Mouse (Mus musculus): ENCODE measurements at regions not wholly inside any gene's neighbourhood (a gene's known extent, or its start where the extent isn't known, plus 50 kb on each side); places are given as distances from the start of the nearest gene placed in this dataset.
"Not testable (repeated sequence)": the region's sequence is repeated elsewhere in the genome, so short reads cannot be mapped to it uniquely, and the experiment has no call there.

DNA sequence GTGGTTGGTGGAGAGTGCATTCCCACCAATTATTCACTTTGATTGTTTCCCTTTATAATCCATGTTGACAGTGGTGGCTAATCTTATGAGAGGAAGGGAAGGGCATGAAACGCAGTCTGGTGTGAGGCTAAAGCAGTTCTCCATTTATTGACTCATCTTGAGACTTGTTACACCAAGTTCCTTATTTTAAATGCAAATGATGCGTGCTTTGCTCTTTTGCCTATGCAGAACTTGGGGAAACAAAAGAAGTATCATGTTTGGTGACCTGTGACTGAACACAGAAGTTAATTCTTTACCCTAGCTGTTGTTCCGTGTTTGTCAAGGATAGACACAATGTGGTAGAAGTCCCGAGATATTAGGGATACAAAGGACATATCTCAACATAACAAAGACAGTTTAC, 531.2 kb downstream of the Hace1 start:
- no peak for DNase-seq

DNA sequence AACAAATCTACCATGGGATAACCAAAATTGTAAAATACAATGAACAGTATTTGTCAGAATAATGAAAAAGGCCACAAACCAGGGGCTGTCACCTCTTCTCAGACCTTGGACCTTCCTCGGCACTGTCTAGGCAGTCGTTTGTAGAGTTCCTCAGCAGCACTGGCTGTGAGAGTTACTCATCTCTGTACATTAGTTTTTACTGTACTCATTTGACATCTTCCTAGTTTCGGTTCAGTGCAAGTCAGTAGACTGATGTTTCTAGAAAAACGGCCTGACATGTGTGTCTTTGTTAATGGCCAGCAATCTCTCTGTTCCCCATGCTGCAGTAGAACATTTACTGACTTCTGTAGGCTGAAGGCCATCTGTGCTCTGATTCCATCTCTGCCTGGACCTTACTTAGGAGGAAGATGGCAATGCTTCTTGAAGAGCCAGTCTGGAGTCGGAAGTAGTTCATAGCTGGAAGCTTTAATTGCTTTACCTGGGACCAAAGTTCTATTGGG, 537.1 kb downstream of the Hace1 start:
- no peak for DNase-seq

DNA sequence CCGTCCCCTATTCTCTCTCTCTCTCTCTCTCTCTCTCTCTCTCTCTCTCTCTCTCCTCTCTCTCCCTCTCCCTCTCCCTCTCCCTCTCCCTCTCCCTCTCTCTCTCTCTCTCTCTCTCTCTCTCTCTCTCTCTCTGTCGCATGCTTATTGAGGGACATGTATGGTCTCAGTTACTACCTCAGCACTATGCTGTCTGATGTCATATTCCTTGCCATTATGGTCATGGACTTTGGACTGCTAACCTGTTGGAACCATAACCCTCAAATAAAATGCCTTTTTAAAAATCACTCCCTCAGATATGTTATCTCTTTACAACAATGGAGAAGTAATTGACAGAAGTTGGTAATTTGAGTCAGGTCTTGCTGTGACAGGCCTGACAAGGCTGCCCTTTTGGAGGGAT, 544.8 kb downstream of the Hace1 start:
- not testable (repeated sequence) for DNase-seq

DNA sequence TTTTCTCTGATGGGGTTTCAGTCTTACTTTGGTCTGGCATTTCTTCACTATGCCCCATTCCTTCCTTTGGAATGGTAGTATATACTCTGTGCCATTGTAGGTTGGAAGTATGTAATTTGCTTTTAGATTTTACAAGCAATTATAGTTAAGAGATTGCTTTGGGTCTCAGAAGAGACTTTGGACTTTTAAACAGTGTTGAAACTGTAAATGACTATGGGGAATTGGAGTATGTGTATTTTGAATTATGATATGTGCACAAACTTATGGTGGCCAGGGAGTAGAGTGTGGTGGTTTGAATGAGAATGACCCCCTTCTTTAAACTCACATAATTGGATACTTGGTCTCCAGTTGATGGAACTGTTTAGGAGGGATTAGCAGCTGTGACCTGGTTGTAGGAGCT, 546.2 kb downstream of the Hace1 start:
- no peak for DNase-seq

DNA sequence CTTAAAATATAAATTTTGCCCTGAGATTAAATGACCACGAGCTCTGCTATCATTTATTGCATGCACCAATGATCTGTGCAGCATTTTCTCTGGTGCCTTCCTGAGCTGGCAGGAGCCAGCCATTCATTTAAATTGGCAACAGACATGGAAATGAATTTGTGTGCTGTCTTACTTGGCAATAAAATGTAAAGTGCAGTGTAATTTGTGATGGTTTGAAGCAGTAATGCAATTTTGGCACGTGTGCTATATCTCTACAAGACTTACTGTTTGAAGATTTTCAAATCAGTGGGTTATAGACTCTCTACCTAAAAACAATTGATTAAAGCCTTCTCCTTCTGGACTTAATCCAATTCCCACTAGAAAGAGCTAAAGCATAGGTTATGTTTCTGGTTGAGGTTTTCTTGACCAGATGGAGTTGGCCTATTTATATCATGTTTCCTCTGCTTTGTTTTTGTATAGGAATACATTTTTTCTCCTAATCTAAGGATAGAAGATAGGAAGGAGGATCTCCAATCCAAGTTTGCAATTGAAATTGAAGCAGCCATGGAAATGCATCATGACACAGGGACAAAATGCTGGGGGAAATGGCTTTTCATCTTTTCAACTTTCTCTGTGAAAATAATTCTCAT, 557.6 kb downstream of the Hace1 start:
- DNase-seq, result no peak

DNA sequence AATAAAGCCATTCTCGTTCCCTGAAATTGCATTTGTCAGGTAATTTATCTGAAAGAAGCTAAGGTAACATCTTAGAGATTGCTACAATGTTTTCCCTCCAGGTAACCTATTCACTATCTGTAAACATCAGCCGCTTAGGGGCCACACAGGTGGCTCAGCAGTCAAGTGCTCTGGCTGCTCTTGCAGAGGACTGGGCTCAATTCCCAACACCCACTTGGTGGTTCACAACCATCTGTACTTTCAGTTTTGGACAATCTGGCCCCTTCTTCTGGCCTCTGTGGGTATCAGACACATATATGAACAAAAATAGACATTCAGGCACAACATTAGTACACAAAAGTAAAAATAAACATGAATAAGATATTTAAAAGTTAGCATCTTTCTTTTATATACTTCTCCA, 596.4 kb downstream of the Hace1 start:
- DNase-seq, result no peak

DNA sequence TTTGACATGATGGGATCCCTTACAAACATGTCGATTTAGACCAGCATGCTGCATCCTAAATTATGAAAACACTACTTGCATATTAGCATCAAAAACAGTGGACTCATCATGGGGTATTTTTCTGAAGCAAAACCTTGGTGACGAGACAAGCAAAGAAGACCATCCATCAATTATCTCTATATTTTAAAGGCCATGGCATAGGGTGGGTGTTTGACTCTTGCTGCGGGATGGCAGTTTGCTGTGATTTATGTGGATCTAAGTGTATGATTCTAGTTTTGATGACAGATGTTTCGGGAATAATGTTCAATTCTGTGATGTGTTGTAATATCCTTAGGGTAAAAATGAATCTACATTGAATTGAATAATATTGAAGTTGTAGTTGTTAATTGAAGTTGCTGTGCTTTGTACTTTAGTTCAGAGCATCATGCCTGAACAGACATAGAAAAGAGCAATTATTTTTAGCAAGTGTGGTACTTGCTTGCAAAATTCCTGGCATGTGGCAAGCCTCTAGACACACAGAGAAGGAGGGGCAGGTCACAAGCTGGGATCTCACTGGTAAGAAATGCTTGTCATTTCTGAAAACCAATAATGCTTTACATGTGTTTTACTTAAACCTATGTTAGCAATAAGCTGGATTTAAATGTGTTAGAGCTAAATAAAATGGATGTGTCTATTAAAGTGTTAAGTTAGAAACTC, 608.3 kb downstream of the Hace1 start:
- DNase-seq, result no peak

DNA sequence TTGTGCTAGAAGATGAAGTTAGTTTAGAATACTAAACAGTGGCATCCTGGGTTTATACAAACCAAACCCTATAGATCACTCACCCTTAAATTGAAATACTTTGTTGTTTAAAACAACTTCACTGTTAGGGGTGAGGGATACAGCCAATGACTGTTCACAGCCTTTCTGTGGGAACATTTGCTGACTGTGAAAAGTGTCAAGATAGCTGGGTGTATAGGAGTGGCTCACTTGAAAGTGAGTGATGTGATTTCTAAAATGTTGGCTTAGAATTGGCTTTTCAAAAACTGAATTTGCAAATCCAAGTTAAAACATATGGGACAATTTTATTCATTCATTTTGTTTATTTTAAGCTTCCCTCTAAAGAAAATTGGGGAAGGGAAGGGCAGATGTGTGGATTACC, 616.5 kb downstream of the Hace1 start:
- DNase-seq, result no peak

DNA sequence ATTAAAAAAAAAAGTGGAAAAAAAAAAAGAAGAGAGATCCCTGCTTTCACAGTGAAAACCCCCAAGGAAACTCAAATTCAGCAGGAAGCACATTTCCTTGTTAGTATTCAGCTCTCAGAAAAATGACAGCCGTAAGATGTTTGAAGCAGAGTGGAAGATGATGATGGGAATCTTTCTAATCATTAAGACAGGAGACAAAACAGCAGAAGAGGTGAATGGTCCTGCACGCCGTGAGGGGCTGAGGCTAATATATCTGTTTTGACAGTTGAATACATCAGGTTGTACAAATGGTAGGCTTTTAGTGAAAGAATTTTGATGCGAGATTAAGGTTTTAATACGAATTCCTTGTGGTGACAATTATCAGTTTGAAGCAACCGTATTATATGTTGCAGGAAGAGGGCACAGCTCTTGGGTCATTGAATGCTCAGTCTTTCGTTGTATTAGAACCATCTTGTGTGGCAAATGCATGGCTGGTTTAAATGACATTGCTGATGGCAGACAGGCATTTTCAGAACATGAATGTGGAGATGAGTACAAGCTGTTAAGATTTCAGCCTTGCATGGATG, 649.3 kb downstream of the Hace1 start:
- no peak for DNase-seq

DNA sequence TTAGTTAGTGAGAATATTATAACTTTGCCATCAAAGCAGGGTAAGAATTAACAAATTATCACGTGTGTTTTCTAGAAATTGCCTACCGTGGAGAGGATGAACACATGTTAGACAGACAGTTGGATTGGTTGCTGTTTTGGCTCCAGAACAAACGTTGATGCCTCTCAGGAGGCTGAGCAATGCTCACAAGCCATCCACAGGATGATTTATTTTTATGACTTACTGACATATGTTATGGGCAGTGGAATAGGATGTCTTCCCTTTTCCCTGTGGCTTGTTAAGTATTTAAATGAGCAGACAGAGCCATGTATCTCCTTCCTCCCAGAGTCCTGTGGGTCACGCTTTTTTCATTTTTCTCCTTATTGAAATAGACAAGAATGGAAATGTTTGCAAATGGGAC, 652.0 kb downstream of the Hace1 start:
- no peak for DNase-seq

DNA sequence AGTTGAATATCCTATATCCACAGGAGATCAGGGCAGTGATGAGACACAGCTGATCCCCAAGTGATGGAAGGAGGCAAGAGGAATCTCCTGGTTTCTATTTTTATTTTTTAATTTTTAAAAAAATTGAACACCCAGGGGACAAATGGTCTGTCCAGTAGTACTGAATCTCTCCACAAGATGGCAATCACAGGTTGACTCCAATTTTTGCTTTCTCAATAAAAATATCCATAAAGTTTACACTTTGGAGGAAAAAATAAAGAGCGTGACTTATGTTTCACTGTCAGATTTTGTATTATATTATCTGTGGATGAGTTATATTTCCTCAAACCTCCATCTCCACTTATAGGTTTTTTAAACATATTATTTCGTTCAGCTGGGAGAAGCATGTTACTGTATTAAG, 658.0 kb downstream of the Hace1 start:
- no peak for DNase-seq

DNA sequence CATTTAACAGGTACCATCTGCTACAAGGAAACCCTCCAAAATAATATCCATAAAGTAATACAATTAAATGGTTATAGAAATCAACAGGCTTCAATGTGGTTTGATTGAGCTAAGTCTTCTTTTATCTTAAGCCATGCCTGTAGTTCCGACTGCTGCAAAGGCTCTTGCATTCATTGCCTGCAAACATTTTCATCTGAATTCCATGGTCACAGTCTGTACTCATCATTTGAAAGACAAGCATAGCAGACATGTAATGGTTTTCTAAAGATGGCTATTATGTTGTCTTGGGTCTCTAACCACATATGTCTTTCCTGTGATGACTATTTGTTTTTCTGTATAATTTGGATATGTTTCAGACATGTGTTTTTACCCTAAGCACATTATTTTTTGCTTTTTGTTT, 677.9 kb downstream of the Hace1 start:
- DNase-seq, result no peak

DNA sequence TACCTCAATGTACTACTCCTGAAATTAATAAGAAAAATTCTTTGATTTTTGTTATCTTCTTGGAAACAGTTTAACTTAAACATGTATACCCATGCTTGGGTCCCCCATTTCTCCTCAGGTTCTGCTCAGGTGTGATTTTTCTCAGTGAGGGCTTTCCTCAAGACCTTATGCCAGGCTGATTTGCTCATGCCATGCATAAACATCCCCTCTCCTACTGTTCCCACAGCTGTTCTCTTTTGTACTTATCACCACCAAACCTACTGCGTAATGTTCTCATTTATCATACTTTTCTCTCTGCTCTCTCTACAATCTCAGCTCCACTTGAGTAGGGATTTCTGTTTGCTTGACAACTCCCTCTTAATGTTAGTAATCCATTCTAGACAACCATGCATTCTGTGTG, 692.1 kb downstream of the Hace1 start:
- DNase-seq, result no peak

DNA sequence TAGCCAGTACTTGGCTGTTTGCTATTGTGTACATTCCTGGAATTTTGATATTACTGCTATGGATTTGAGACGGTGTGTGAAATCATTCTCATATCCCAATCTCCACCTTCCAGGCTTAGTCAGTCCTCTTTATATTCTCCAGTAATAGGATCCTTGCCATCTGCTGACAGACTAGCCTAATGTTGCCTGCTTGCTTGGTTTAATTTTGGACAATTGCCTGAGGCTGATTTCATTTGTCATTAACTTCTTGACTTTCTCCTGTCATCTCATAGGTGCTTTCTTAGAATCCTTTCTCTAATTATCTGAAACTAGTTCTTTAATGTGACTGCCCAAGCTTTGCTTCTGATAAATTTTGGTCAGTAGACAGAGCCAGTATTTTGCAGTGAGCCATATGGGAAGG, 696.2 kb downstream of the Hace1 start:
- no peak for DNase-seq

DNA sequence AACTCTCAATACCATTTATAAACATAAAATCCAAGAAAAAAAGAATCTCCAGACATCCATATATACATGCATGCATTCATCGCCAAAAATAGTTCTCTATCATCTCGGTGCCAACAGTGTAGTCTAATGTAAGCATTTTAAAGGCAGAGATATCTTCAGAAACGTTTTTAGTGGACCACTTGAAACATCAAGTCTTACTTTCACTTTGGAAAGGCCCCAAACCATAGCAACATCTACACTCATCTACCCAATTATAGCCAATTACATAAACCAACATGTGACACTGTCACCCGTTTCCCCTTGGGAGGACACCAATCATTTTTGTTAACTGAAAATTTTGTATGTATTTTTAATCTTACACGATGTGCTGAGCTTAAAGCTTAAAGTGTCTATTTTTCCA, 716.7 kb downstream of the Hace1 start:
- no peak for DNase-seq

DNA sequence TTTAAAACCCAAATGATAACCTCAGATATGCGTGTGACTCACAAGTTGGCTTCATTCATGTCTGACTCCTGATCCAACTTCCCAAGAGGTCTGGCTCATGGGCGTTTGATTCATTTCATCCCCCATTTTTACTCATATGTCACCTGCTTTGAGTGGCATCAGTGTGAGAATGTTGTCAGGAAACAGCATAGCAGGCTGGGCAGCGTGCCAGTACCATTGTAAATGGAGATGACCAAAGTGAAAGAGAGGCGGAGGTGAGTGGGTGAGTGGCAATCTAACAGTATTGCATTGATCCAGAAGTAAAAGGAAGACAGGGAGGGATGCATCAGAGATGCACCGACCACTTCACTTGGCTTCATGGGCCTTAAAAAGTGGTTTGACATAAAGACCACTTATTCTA, 720.7 kb downstream of the Hace1 start:
- DNase-seq, result no peak

DNA sequence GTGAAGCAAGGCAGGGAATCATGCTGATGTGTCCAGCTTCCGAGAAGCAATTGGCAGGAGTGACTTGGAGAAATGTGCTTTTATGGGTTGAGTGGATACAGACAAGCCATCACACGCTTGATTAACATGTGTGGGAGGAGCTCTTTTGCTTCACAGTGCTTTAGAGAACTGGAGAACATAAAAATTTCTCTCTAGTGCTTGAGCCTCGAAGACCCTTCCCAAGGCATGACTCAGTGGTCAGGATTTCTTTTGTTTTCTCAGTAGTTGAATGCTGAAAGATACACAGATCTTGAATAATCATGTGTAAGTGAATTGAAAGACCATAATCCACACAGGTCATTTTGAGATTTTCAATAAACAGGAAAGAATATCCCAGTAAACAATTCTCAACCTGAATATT, 721.9 kb downstream of the Hace1 start:
- no peak for DNase-seq

DNA sequence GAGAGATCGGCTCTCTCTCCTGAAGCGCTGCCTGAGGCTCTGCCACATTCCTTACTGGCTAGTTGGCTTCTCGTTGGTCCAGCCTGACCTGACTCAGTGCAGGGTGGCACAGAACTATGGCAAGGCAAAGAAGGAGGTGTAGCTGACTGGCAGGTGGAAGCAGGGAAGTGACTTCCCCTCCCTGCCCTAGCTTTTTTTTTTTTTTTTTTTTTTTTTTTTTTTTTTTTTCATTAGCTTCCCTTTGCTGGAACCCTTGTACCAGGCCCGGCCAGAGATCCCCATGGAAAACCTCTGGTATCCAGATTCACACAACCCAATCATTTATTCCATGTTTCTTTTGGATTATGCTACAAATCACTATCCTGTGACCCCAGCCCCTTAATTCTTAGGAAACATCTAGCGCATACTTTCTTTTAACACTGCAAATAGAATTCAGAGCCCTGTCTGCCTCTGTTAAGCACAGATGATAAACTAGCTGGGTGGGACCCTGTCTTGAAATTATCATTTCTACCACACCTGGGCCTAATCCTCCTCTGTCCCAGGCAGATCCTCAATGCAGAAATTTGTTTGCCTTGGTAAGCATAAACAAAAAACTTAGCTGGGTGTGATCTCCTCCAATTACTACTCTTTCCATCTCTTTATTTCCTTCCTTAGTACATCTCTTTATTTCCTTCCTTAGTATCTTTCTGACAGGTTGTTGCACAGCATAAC, 742.9 kb downstream of the Hace1 start:
- DNase-seq, result no peak

DNA sequence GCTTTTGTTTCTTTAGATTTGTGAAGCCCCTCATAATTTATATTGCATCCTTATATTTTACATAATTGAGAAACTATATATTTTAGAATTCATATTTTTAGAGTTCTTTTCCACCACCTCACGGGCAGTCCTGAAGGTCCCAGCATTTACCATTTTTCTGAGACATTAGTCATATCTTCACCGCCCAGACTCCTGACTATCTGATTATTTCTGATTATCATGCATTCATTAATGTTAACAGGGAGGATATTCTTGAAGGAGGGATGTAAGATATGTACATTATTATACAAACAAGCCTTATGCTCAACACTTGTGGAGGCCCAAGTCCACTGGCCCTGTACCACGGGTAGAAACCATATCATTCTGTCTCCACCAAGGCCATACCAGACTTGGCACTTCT, 743.4 kb downstream of the Hace1 start:
- DNase-seq, result no peak

DNA sequence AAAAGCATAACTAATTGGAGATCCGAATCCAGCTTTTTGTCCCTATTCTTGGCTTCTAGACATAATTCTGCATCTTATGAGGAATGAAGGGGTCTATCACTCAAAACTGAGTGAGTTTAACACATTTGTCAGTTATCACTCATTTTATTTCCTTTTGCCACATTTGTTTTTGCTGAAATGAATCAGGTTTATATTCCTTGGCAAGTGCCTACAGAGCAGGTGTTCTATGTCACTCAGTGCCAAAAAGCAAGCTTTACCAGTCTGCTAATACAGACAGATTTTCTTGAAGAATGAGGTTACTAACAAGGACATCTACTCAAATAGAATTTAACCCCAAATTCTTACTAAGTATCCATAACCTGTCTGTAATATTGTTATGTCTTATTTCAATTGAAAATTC, 751.4 kb downstream of the Hace1 start:
- DNase-seq, result no peak

DNA sequence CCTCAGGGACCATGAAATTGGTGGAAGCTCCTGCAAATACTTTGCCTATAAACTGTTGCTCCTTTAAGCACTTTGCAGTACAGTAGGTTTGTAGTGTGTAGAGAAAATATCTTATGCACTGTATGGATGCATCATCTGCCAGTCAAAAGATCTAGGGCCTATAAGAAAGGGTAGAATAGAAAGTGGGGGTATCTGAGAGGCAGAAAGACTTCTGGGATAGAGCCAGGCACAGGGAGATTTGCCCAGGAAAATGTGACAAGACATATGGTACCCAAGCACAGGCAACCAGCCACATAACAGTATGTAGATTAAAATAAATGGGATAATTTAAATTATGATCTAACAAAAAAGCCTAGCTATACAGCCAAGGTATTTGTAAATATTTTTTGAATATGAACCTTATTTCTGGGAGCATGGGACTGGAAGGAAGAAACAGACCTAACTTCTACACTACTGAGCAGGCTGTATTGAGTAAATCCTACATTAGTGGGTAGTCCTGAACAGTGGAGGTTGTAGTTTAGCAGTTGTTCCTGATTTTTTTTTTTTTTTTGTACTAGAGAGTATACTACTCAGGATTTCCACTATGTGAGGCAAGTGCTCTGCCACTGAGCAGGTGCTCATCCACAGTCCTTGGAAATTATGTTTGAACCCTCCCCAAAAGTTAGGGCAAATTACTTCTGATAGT, 754.1 kb downstream of the Hace1 start:
- no peak for DNase-seq

DNA sequence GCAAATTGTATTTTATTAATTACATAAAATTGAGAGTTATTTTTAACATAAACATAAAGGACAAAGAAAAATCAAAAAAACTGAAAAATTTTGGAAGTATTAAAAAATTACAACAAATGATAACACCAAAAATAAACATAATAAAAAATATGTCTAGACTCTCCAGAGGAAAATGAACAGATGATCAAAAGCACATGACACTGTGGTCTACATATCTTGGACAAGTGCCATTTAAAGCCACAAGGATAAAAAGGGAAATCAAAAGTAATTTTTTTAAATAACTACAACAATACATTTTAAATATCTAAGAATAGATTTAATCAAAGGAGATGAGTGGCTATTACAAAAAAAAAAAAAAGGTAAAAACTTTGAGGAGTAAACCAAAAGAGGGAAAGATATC, 755.6 kb downstream of the Hace1 start:
- DNase-seq, result no peak

DNA sequence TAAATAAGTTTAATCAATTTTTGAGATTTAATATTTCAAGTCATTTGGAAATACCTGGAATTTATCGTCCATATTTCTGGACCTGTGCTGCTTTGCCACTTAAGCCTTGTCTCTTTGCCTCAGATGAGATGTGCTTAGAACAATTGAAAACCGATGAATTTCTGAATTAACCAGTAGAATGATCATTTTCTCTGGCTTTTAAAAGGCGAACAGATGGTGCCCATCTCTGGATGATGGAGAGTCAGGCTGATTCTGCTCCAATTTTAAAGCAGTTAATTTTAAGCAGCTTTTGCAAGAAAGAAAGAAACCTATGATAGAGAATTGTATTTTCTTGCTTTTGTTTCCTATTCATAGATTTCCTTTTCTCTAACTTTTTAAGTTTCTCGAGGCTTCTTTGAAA, 767.7 kb downstream of the Hace1 start:
- DNase-seq, result no peak
